Mouse (Mus musculus) forebrain, postnatal 0 days (tissue): Measurements from ENCODE around the gene Gja5. TPM values are rescaled to one million over a fixed set of nuclear protein-coding genes. Genes with fewer than 3 reads are reported as not detected.

Experiments
- ATAC-seq: fragments of 200-750 bp; cut with Nextera tagmentation; 2 replicates; pipeline ENCODE4 v1.8.0; 2017; ENCODE audit warnings: mild to moderate bottlenecking, moderate library complexity
- DNase-seq: peaks from one replicate; pipeline ENCODE4 v3.0.0-alpha.2; 2015
- H3K27ac ChIP-seq: fragments of 300-500 bp; sonication (generic); 2 replicates; pipeline ENCODE4 v1.5.1; 2014; ENCODE audit warnings: low read depth, mild to moderate bottlenecking, antibody characterized with exemption, low read length, moderate library complexity, mixed read lengths
- H3K27me3 ChIP-seq: fragments of 300-500 bp; sonication (generic); 2 replicates; pipeline ENCODE4 v1.6.1; 2014; ENCODE audit warnings: mild to moderate bottlenecking, low read length, mixed read lengths; ENCODE audit not compliant: insufficient read depth
- H3K36me3 ChIP-seq: fragments of 300-500 bp; sonication (generic); 2 replicates; pipeline ENCODE4 v1.6.1; 2014; ENCODE audit warnings: mild to moderate bottlenecking, moderate library complexity; ENCODE audit not compliant: insufficient read depth
- H3K4me1 ChIP-seq: fragments of 300-500 bp; sonication (generic); 2 replicates; pipeline ENCODE4 v1.6.1; 2014; ENCODE audit warnings: antibody characterized with exemption; ENCODE audit not compliant: insufficient read depth
- H3K4me2 ChIP-seq: fragments of 300-500 bp; sonication (generic); 2 replicates; pipeline ENCODE4 v1.6.1; 2014; ENCODE audit warnings: low read depth, mild to moderate bottlenecking, moderate library complexity
- H3K4me3 ChIP-seq: fragments of 300-500 bp; sonication (generic); 2 replicates; pipeline ENCODE4 v1.5.1; 2014; ENCODE audit warnings: low read depth, low read length, mixed read lengths
- H3K9ac ChIP-seq: fragments of 300-500 bp; sonication (generic); 2 replicates; pipeline ENCODE4 v1.6.1; 2014; ENCODE audit warnings: mild to moderate bottlenecking
- H3K9me3 ChIP-seq: fragments of 300-500 bp; sonication (generic); 2 replicates; pipeline ENCODE4 v1.6.1; 2016; ENCODE audit warnings: low read length
- CTCF ChIP-seq: sonication (generic); IDR thresholded peaks from 2 replicates; pipeline ENCODE4 v1.5.1; 2016; ENCODE audit warnings: antibody characterized with exemption, control low read depth, low read depth
- WGBS: fragments of 180-500 bp; shearing (Covaris S2); extraction: QIAGEN DNeasy Blood & Tissue Kit; methylation state at CpG from one replicate; pipeline ENCODE4 v1.1.7; 2014; 5-methylcytosine and 5-hydroxymethylcytosine counted together
- polyA plus RNA-seq: library from polyadenylated mRNA; unstranded; fragments of >200 nt; fragmentation: Nextera tagmentation; extraction: Ambion mirVana; gene quantifications from 2 replicates; pipeline ENCODE4 v1.2.1, GENCODE M21; 2015
- total RNA-seq: library from RNA; depleted of rRNA; stranded (reverse); fragments of >200 nt; gene quantifications from 2 replicates; pipeline ENCODE4 v1.2.3, GENCODE M21; 2014

Gene Gja5
- total and polyA plus RNA-seq, 2 experiments from 2014 or later = 1.3 to 1.5 TPM

- no peak overlapping the region for H3K27ac ChIP-seq
- H3K4me2 ChIP-seq = no peak overlapping the region
- H3K4me3 ChIP-seq = no peak overlapping the region
- H3K36me3 ChIP-seq = no peaks in the 10 kb centered on the region
- peak; percentile 16; the same call in 1 of the 2 replicates for ATAC-seq
- no peaks in the 10 kb centered on the region for H3K27me3 ChIP-seq
- no peak overlapping the region for H3K9ac ChIP-seq
- no peaks in the 10 kb centered on the region for H3K4me1 ChIP-seq
- 8% methylated on average over 5 of the region's 5 CpGs for WGBS
- no peak for DNase-seq
- TF ChIP-seq CTCF = no peak
- H3K9me3 ChIP-seq = no peaks in the 10 kb centered on the region
These were observed 26.8 kb downstream of the Gja5 start for GRCm38 (mm10) chr3:96931261-96931681.

- ATAC-seq = no peak
- 8% methylated on average over 6 of the region's 6 CpGs for WGBS
- Histone ChIP-seq H3K9me3 (no peaks in the 10 kb centered on the region), H3K4me1 (peaks cover 10% of the 10 kb centered on the region), H3K9ac (no peak overlapping the region), H3K36me3 (no peaks in the 10 kb centered on the region), H3K4me2 (no peak overlapping the region), H3K4me3 (no peak overlapping the region), H3K27ac (no peak overlapping the region), H3K27me3 (no peaks in the 10 kb centered on the region)
- peak; percentile 96 for TF ChIP-seq CTCF
- DNase-seq = peak; percentile 87
These were observed 31.7 kb downstream of the Gja5 start for GRCm38 (mm10) chr3:96936241-96936640.

GRCm38 (mm10) chr3:96937606-96938005, 33.1 kb downstream of the Gja5 start:
- Histone ChIP-seq H3K4me3 (no peak overlapping the region), H3K4me2 (0 out of 2 replicates have a peak overlapping the region, but pooled peaks have one; percentile 1), H3K9me3 (no peaks in the 10 kb centered on the region), H3K27ac (no peak overlapping the region; the same call in 1 of the 2 replicates), H3K9ac (0 out of 2 replicates have a peak overlapping the region, but pooled peaks have one; percentile 6), H3K27me3 (no peaks in the 10 kb centered on the region), H3K36me3 (no peaks in the 10 kb centered on the region), H3K4me1 (peaks cover 10% of the 10 kb centered on the region)
- TF ChIP-seq CTCF = 0 out of 2 replicates have a peak, but pooled peaks have one; percentile 7
- 22% methylated on average over 5 of the region's 5 CpGs for WGBS
- DNase-seq (peak; percentile 68), ATAC-seq (peak; percentile 85)

DNA sequence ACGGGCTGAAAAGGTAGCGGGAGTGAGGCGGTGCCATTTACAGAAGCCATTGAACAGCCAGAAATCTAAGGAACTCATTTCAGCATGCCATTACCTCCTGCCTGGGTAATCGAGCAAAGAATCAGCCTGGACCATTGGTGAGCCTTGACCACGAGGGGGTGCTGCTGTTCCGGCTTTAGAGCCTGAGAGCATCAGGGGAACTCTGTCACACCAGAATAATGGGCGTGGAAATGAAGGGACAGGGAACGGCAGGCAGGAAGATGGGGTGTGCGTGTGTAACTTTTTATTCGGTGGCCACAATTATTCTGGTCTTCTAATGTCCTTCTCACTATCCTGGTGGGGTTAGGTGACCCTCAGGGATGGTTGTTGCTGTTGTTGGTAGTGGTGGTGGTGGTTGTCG, 34.2 kb downstream of the Gja5 start:
- Histone ChIP-seq H3K4me1 (peaks cover 10% of the 10 kb centered on the region), H3K36me3 (no peaks in the 10 kb centered on the region), H3K9me3 (no peaks in the 10 kb centered on the region), H3K4me3 (peak overlapping the region; percentile 24), H3K27ac (no peak overlapping the region), H3K9ac (no peak overlapping the region), H3K4me2 (peak overlapping the region; percentile 37), H3K27me3 (no peaks in the 10 kb centered on the region)
- ATAC-seq (peak; percentile 90), DNase-seq (peak; percentile 94)
- WGBS = 8% methylated on average over 11 of the region's 11 CpGs
- TF ChIP-seq CTCF = peak; percentile 96

DNA sequence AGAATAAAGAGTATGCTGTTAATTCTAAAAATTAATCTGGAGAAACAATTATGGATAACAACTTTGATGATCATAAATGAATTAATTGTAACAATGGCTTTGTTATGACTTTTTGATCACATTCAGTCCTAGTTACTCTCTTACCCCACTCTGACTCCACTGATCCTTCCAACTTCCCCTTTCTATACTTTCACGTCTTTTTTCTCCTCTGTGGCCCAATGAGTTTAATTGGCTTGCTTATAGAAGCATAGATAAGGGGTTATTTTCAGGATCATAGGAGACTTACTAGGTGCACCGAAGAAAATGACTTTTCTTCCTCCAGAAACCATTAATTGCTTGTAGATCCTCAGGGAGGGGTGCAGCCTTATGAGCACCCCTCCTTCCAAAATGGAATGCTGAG, 38.2 kb downstream of the Gja5 start:
- TF ChIP-seq CTCF = no peak
- no peak overlapping the region for H3K27ac ChIP-seq
- H3K4me3 ChIP-seq = no peak overlapping the region
- DNase-seq (no peak), ATAC-seq (no peak)
- peaks cover 6% of the 10 kb centered on the region for H3K4me1 ChIP-seq
- H3K36me3 ChIP-seq = no peaks in the 10 kb centered on the region
- H3K9me3 ChIP-seq = no peaks in the 10 kb centered on the region
- no peaks in the 10 kb centered on the region for H3K27me3 ChIP-seq
- H3K9ac ChIP-seq = no peak overlapping the region
- WGBS = 90% methylated on average over 2 of the region's 2 CpGs
- H3K4me2 ChIP-seq = no peak overlapping the region

DNA sequence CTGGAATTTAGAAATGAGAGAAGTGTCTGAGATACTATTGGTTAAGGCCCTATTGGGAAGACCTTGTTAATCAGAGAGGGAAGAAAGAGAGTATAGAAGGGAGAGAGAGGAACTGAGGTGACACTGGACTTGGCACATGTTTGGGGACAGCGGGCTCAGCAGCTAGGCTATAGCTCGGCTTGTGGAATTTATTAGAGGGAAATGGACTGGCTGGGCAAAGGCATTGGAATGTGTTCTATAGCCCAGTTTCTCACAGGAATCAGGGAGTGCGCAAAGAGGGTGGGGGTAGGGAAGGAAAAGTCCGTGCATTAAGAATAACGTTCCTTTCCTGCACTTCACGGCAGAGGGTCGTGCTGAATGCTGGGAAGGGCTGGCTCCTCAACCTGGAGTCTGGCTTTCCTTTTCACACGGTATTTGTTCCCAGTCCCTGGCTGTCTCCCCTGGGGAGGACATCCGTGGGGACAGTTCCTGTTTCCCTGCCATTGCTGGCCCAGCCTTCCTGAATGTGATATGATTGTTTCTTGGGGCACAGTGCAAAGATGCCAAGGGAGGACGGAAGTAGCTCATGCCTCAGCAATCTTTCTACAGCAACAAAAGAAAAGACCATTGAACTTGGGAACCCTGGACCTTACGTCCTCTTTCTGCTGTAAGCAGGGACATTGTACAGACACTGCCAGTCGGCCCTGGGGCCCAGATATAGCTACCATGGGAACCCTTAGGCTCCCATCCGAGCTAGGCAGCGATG, 49.2 kb downstream of the Gja5 start:
- no peaks in the 10 kb centered on the region for H3K27me3 ChIP-seq
- no peak for TF ChIP-seq CTCF
- no peak overlapping the region for H3K4me2 ChIP-seq
- H3K27ac ChIP-seq = no peak overlapping the region
- no peak; the same call in 1 of the 2 replicates for ATAC-seq
- H3K4me1 ChIP-seq = no peaks in the 10 kb centered on the region
- 55% methylated on average over 14 of the region's 14 CpGs for WGBS
- H3K4me3 ChIP-seq = no peak overlapping the region
- H3K9ac ChIP-seq = no peak overlapping the region
- DNase-seq = no peak
- H3K9me3 ChIP-seq = no peaks in the 10 kb centered on the region
- no peaks in the 10 kb centered on the region for H3K36me3 ChIP-seq

DNA sequence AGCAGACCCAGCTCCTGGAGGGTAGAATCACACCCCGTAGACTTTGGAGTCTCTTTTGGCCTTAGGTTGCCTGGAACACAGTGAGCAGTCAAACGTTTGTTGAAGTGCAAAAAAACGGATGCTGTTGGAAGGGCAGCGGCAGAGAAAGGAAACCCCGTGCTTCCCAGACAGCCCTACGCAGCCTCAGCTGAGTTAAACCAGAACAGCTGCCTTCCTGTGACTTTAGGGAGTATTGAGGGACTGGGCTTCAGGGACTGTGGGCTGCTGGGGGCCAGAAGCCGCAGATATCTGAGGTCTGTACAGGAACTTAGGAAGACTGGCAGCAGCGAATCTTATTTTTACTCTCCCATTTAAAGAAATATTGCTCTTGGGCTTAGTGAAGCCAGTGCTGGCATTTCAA, 56.1 kb downstream of the Gja5 start:
- TF ChIP-seq CTCF = no peak
- H3K4me3 ChIP-seq = no peak overlapping the region
- no peaks in the 10 kb centered on the region for H3K4me1 ChIP-seq
- no peak overlapping the region for H3K27ac ChIP-seq
- H3K9ac ChIP-seq = no peak overlapping the region
- 52% methylated on average over 8 of the region's 8 CpGs for WGBS
- no peaks in the 10 kb centered on the region for H3K36me3 ChIP-seq
- DNase-seq = no peak
- no peak for ATAC-seq
- H3K9me3 ChIP-seq = no peaks in the 10 kb centered on the region
- no peaks in the 10 kb centered on the region for H3K27me3 ChIP-seq
- no peak overlapping the region for H3K4me2 ChIP-seq
